Mouse (Mus musculus) myocyte (in vitro differentiated cells): Measurements from ENCODE around the gene Cdhr2. TPM values are rescaled to one million over a fixed set of nuclear protein-coding genes. Genes with fewer than 3 reads are reported as not detected.

Source experiments
- H3K27me3 ChIP-seq: one replicate; pipeline ENCODE4 v1.6.1; 2011; ENCODE audit not compliant: control insufficient read depth, insufficient read depth, insufficient read length
- H3K36me3 ChIP-seq: one replicate; pipeline ENCODE4 v1.6.1; 2011; ENCODE audit not compliant: control insufficient read depth, insufficient read depth
- H3K4me2 ChIP-seq: one replicate; pipeline ENCODE4 v1.6.1; 2011; ENCODE audit warnings: low read depth, control low read depth
- H3K4me3 ChIP-seq: one replicate; pipeline ENCODE4 v1.5.1; 2011; ENCODE audit warnings: mild to moderate bottlenecking, control low read depth, moderate library complexity
- H3K79me2 ChIP-seq: one replicate; pipeline ENCODE4 v1.6.1; 2011; ENCODE audit not compliant: control insufficient read depth, insufficient read depth
- H3ac ChIP-seq: one replicate; pipeline ENCODE4 v1.6.1; 2011; ENCODE audit not compliant: control insufficient read depth, insufficient read length
- CEBPB ChIP-seq: IDR thresholded peaks from 2 replicates; pipeline ENCODE4 v1.6.1; 2011; ENCODE audit warnings: mild to moderate bottlenecking, moderate library complexity; ENCODE audit not compliant: poor library complexity, insufficient read depth, severe bottlenecking
- E2F4 ChIP-seq: IDR thresholded peaks from one replicate; pipeline ENCODE4 v1.6.1; 2011; ENCODE audit warnings: mild to moderate bottlenecking, control low read depth, moderate library complexity; ENCODE audit not compliant: insufficient read depth
- MAX ChIP-seq: IDR thresholded peaks from one replicate; pipeline ENCODE4 v1.6.1; 2011; ENCODE audit warnings: low read depth, mild to moderate bottlenecking, control low read depth
- MYOD1 ChIP-seq, 3 experiments: IDR thresholded peaks; one replicate each; pipeline ENCODE4 v1.6.1; 2011; ENCODE audit warnings: control low read depth in 2 of 3, low read depth in 2 of 3, mild to moderate bottlenecking in 2 of 3, moderate library complexity in 1 of 3; ENCODE audit not compliant: insufficient read length in 2 of 3, control insufficient read depth in 1 of 3
- MYOG ChIP-seq, 3 experiments: IDR thresholded peaks; one replicate each; pipeline ENCODE4 v1.6.1; 2011; ENCODE audit warnings: control low read depth in 2 of 3, low read depth in 2 of 3, mild to moderate bottlenecking in 2 of 3; ENCODE audit not compliant: insufficient read length in 2 of 3, control insufficient read depth in 1 of 3, insufficient read depth in 1 of 3
- POLR2A ChIP-seq: IDR thresholded peaks from one replicate; pipeline ENCODE4 v1.6.1; 2011; ENCODE audit warnings: low read depth, mild to moderate bottlenecking, control low read depth, moderate library complexity; ENCODE audit not compliant: insufficient read length
- POLR2AphosphoS2 ChIP-seq: IDR thresholded peaks from one replicate; pipeline ENCODE4 v1.6.1; 2011; ENCODE audit warnings: low read depth, control low read depth; ENCODE audit not compliant: insufficient read length
- REST ChIP-seq: IDR thresholded peaks from one replicate; pipeline ENCODE4 v1.6.1; 2011; ENCODE audit warnings: mild to moderate bottlenecking, control low read depth, moderate library complexity; ENCODE audit not compliant: insufficient read depth, insufficient read length
- SRF ChIP-seq: IDR thresholded peaks from one replicate; pipeline ENCODE4 v1.6.1; 2011; ENCODE audit warnings: low read depth; ENCODE audit not compliant: control insufficient read depth, insufficient read length
- TCF12 ChIP-seq: IDR thresholded peaks from one replicate; pipeline ENCODE4 v1.6.1; 2011; ENCODE audit warnings: mild to moderate bottlenecking, control low read depth; ENCODE audit not compliant: poor library complexity, insufficient read depth, severe bottlenecking
- TCF3 ChIP-seq: IDR thresholded peaks from one replicate; pipeline ENCODE4 v1.6.1; 2011; ENCODE audit warnings: low read depth, control low read depth; ENCODE audit not compliant: insufficient read length
- USF1 ChIP-seq: IDR thresholded peaks from one replicate; pipeline ENCODE4 v1.6.1; 2011; ENCODE audit warnings: low read depth, mild to moderate bottlenecking, control low read depth, moderate library complexity
- polyA plus RNA-seq: library from polyadenylated mRNA; unstranded; fragments of >200 nt; fragmentation: generic; extraction: Trizol; gene quantifications from one replicate; pipeline ENCODE4 v1.2.1, GENCODE M21; 2012; ENCODE audit warnings: missing spikeins

Cdhr2 gene
- polyA plus RNA-seq, 1 experiment = not detected

DNA sequence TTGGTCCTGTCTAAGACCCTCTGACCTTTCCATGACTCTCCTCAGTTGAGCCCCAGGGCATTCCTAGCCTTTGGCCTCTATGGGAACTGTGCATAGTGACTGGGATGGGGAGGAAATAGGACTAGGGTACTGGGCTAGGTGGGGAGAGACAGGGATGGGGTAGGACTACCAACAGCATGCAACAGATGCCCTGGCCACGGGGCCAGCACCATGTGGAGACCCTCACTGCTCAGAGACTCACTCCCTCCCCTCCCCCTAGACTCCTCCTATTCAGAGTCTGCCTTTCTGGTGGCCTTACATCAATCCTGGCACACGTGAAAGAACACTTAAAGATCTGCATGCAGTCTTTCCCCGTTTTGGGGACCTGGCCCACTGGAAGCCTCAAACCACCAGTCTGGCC, 35.7 kb downstream of the Cdhr2 start:
- H3K4me3 ChIP-seq = no peak overlapping the region
- no peaks in the 10 kb centered on the region for H3K79me2 ChIP-seq
- peaks cover 76% of the 10 kb centered on the region for H3K27me3 ChIP-seq

DNA sequence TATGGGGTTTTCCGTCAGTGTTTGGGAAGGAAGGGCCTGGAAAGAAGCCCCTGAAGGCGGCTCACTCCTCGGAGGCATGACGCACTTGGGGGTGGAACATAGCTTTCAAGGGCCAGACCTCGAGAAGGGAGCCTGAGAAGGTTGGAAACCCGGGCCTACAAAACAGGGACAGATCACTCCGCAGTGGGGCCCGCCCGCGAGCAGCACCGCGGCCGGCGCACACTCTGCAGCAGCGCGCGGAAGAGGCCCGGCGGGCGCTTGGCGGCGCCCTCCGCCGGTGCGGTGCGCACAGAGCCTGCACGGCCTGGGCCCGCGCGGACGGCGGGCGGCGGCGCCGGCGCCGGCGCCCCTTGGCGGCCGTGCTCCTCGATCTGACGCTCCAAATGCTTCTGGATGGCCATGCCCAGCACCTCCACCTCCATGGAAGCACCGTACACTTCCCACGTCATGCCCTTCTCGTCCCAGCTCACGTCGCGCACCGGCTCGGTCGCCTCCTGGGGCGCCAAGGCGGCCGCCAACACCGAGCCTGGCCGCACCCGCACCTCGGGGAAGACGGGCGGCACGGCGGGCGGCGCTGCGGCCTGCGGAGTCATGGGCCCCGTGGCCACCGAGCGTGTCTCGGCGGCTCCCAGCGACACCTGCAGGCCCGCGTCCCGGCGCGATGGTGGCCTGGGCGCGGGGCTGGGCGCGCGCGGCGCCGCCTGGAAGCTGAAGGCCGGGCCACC, 36.4 kb downstream of the Cdhr2 start:
- H3K4me2 ChIP-seq = no peak overlapping the region
- H3K36me3 ChIP-seq = no peaks in the 10 kb centered on the region
- no peaks in the 10 kb centered on the region for H3K79me2 ChIP-seq
- no peak overlapping the region for H3ac ChIP-seq
- TF ChIP-seq E2F4 = no peak
- TF ChIP-seq REST = no peak
- TF ChIP-seq TCF3 = no peak
- TF ChIP-seq MYOG (IDR thresholded peaks at IDR 0.05; ENCODE audit: control insufficient read depth in 1 of 3, insufficient read depth in 1 of 3, insufficient read length in 2 of 3, low read depth in 2 of 3) = no peak
- no peak for TF ChIP-seq TCF12
- no peak for TF ChIP-seq POLR2AphosphoS2
- no peak for TF ChIP-seq POLR2A
- no peak for TF ChIP-seq CEBPB
- no peak for TF ChIP-seq USF1
- no peak for TF ChIP-seq MAX
- TF ChIP-seq SRF = no peak
- TF ChIP-seq MYOD1 (IDR thresholded peaks at IDR 0.05; ENCODE audit: control insufficient read depth in 1 of 3, insufficient read length in 2 of 3, low read depth in 2 of 3) = no peak
- peaks cover 74% of the 10 kb centered on the region for H3K27me3 ChIP-seq
- no peak overlapping the region for H3K4me3 ChIP-seq

More for the DNA sequence above, 35.7 kb downstream of the Cdhr2 start:
- Histone ChIP-seq H3ac (no peak overlapping the region), H3K4me2 (no peak overlapping the region), H3K36me3 (no peaks in the 10 kb centered on the region)
- TF ChIP-seq TCF12 (no peak), E2F4 (no peak), USF1 (no peak), CEBPB (no peak), SRF (no peak), POLR2A (no peak), MAX (no peak), REST (no peak), MYOD1 (IDR thresholded peaks at IDR 0.05; ENCODE audit: control insufficient read depth in 1 of 3, insufficient read length in 2 of 3, low read depth in 2 of 3) (no peak), MYOG (IDR thresholded peaks at IDR 0.05; ENCODE audit: control insufficient read depth in 1 of 3, insufficient read depth in 1 of 3, insufficient read length in 2 of 3, low read depth in 2 of 3) (no peak)

DNA sequence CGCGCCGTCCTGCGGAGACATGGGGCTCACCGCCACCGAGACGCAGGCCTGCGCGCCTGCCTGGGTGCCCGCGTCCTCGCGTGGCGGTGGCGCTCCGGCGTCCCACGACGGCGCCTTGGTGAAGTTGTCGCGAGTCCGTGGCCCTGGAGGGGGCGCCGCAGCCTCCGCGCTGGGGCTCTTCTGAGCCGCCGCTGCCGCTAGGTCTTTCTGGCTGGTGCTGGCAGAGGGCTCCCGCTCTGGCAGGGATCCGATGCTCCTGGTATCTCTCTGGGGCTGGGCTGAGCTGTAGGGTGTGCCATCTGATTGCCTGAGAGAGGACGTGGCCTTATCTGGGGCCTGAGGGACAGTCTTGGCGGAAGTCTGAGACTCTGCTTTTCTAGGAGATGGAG, 36.9 kb downstream of the Cdhr2 start:
- TF ChIP-seq SRF (no peak), CEBPB (no peak), MYOG (IDR thresholded peaks at IDR 0.05; ENCODE audit: control insufficient read depth in 1 of 3, insufficient read depth in 1 of 3, insufficient read length in 2 of 3, low read depth in 2 of 3) (no peak), USF1 (no peak), TCF12 (no peak), MAX (no peak), POLR2AphosphoS2 (no peak), TCF3 (no peak), MYOD1 (IDR thresholded peaks at IDR 0.05; ENCODE audit: control insufficient read depth in 1 of 3, insufficient read length in 2 of 3, low read depth in 2 of 3) (no peak), REST (no peak), POLR2A (no peak), E2F4 (no peak)
- no peaks in the 10 kb centered on the region for H3K79me2 ChIP-seq
- no peaks in the 10 kb centered on the region for H3K36me3 ChIP-seq
- H3K27me3 ChIP-seq = peaks cover 74% of the 10 kb centered on the region
- no peak overlapping the region for H3K4me2 ChIP-seq
- H3ac ChIP-seq = no peak overlapping the region
- H3K4me3 ChIP-seq = no peak overlapping the region

DNA sequence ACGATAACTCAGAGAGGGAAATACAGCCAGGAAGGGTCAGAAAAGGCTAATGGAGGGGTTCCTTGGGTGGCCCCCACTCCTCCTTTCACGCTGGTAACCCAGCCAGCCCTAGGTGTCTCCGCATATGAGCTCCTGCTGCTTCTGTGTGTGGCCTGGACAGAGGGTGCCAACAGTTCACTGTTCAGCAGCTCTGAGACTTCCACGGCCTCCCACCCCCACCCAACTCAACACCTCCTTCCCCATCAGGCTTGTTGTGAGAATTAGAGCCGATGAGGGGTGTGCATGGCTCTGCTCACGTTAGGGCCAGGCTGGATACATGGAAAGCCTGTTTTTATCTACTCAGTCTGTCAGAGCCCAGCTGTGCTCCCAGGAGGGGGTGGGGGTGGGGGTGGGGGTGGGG, 44.8 kb downstream of the Cdhr2 start:
- Histone ChIP-seq H3K36me3 (no peaks in the 10 kb centered on the region), H3ac (no peak overlapping the region), H3K4me2 (no peak overlapping the region), H3K79me2 (no peaks in the 10 kb centered on the region), H3K4me3 (no peak overlapping the region), H3K27me3 (peaks cover 44% of the 10 kb centered on the region)
- no peak for TF ChIP-seq POLR2AphosphoS2
- no peak for TF ChIP-seq POLR2A
- no peak for TF ChIP-seq USF1
- no peak for TF ChIP-seq MAX
- TF ChIP-seq SRF = no peak
- no peak for TF ChIP-seq TCF12
- no peak for TF ChIP-seq E2F4
- TF ChIP-seq MYOD1 (IDR thresholded peaks at IDR 0.05; ENCODE audit: control insufficient read depth in 1 of 3, insufficient read length in 2 of 3, low read depth in 2 of 3) = no peak
- no peak for TF ChIP-seq MYOG (IDR thresholded peaks at IDR 0.05; ENCODE audit: control insufficient read depth in 1 of 3, insufficient read depth in 1 of 3, insufficient read length in 2 of 3, low read depth in 2 of 3)
- no peak for TF ChIP-seq CEBPB
- no peak for TF ChIP-seq TCF3
- TF ChIP-seq REST = no peak
